Mouse (Mus musculus): Measurements from ENCODE around the gene Ccdc105. TPM values are rescaled to one million over a fixed set of nuclear protein-coding genes. Genes with fewer than 3 reads are reported as not detected.

Gene Ccdc105
- polyA plus RNA-seq, 1 experiment from 2014 or later, result not detected

DNA sequence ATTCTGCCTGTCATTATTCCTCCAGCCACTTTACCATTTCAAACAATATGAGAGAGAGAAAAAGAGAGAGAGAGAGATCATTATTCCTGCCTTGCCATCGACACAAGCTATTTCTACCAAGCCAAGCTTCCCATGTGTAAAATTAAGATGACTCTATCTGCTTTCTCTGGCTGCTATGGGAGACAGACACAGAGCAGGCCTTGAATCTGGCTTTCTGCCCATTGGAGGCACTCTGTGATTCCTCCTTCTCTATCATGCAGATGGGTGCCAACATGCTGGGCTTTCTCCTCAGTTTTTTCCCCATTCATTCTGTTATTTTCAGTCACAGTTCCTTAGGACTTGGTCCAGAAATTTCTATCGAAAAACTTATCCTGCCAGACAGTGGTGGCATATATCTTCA is 30.2 kb downstream of the Ccdc105 start:
- no peak overlapping the region for H3K4me3 ChIP-seq (ENCODE audit: low read depth, low read length)
- 54% methylated on average over 2 of the region's 2 CpGs for WGBS (ENCODE audit: insufficient replicate concordance)
- H3K9ac ChIP-seq (ENCODE audit: low read depth, low read length), result no peak overlapping the region
- H3K27ac ChIP-seq (ENCODE audit: low read length), result no peak overlapping the region
- H3K9me3 ChIP-seq (replicated peaks; ENCODE audit: control insufficient read depth, low read length), result no peaks in the 10 kb centered on the region
- no peak overlapping the region for H3K4me2 ChIP-seq (ENCODE audit: low read depth, low read length)
- H3K4me1 ChIP-seq (ENCODE audit: control insufficient read depth, low read depth, low read length), result no peaks in the 10 kb centered on the region
- H3K36me3 ChIP-seq (ENCODE audit: control insufficient read depth, insufficient read depth), result no peaks in the 10 kb centered on the region
- no peak for ATAC-seq (ENCODE audit: low read depth)
- H3K27me3 ChIP-seq (ENCODE audit: control insufficient read depth, insufficient read depth, low read depth, low read length), result no peaks in the 10 kb centered on the region

DNA sequence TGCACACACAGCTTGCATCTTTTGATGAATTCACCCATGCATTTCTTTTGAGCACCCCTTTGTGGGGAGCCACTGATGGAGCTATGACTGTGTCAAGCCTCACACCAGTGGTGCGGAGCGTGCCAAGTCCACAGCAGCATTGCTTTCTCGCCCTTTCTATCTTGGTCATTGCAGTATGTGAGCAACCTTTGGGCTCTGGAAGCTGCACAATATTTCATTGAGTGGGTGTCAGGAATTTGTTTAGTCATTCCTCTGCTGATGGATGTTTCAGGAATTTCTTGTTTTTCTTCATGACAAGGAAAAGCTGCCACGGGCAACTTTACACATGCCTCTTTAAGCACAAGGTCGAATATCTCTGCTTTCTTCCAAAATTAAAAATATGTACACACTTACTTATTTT is 30.8 kb downstream of the Ccdc105 start:
- no peak overlapping the region for H3K9ac ChIP-seq (ENCODE audit: low read depth, low read length)
- H3K36me3 ChIP-seq (ENCODE audit: control insufficient read depth, insufficient read depth), result no peaks in the 10 kb centered on the region
- H3K4me2 ChIP-seq (ENCODE audit: low read depth, low read length), result no peak overlapping the region
- ATAC-seq (ENCODE audit: low read depth), result no peak
- 73% methylated on average over 5 of the region's 5 CpGs for WGBS (ENCODE audit: insufficient replicate concordance)
- H3K27me3 ChIP-seq (ENCODE audit: control insufficient read depth, insufficient read depth, low read depth, low read length), result no peaks in the 10 kb centered on the region
- no peak overlapping the region for H3K27ac ChIP-seq (ENCODE audit: low read length)
- no peaks in the 10 kb centered on the region for H3K4me1 ChIP-seq (ENCODE audit: control insufficient read depth, low read depth, low read length)
- no peaks in the 10 kb centered on the region for H3K9me3 ChIP-seq (replicated peaks; ENCODE audit: control insufficient read depth, low read length)
- H3K4me3 ChIP-seq (ENCODE audit: low read depth, low read length), result no peak overlapping the region

GRCm38 (mm10) chr10:78718056-78718455 is 34.8 kb downstream of the Ccdc105 start, which contains the start of gene Casp14:
Gene Casp14 (minus strand): TSS chr10:78718294.
- no peak within 1 kb of the TSS for H3K4me3 ChIP-seq (ENCODE audit: low read depth, low read length)

GRCm38 (mm10) chr10:78716231-78716630 is 36.6 kb downstream of the Ccdc105 start:
- no peaks in the 10 kb centered on the region for H3K36me3 ChIP-seq (ENCODE audit: control insufficient read depth, insufficient read depth)
- H3K27me3 ChIP-seq (ENCODE audit: control insufficient read depth, insufficient read depth, low read depth, low read length), result no peaks in the 10 kb centered on the region
- H3K9me3 ChIP-seq (replicated peaks; ENCODE audit: control insufficient read depth, low read length), result no peaks in the 10 kb centered on the region
- H3K4me1 ChIP-seq (ENCODE audit: control insufficient read depth, low read depth, low read length), result no peaks in the 10 kb centered on the region
- H3K4me3 ChIP-seq (ENCODE audit: low read depth, low read length), result no peak overlapping the region
- no peak overlapping the region for H3K9ac ChIP-seq (ENCODE audit: low read depth, low read length)
- H3K4me2 ChIP-seq (ENCODE audit: low read depth, low read length), result no peak overlapping the region
- no peak overlapping the region for H3K27ac ChIP-seq (ENCODE audit: low read length)
- ATAC-seq (ENCODE audit: low read depth), result no peak

More at GRCm38 (mm10) chr10:78718056-78718455, 34.8 kb downstream of the Ccdc105 start, which contains the start of gene Casp14:
- ATAC-seq (ENCODE audit: low read depth), result no peak
- no peaks in the 10 kb centered on the region for H3K36me3 ChIP-seq (ENCODE audit: control insufficient read depth, insufficient read depth)
- no peaks in the 10 kb centered on the region for H3K4me1 ChIP-seq (ENCODE audit: control insufficient read depth, low read depth, low read length)
- H3K4me2 ChIP-seq (ENCODE audit: low read depth, low read length), result no peak within 1 kb of the TSS
- no peaks in the 10 kb centered on the region for H3K9me3 ChIP-seq (replicated peaks; ENCODE audit: control insufficient read depth, low read length)
- H3K27me3 ChIP-seq (ENCODE audit: control insufficient read depth, insufficient read depth, low read depth, low read length), result no peaks in the 10 kb centered on the region
- no peak within 1 kb of the TSS for H3K27ac ChIP-seq (ENCODE audit: low read length)
- 44% methylated on average over 11 of the region's 11 CpGs for WGBS (ENCODE audit: insufficient replicate concordance)
- H3K9ac ChIP-seq (ENCODE audit: low read depth, low read length), result no peak within 1 kb of the TSS

- H3K27ac ChIP-seq (ENCODE audit: low read length), result no peak overlapping the region
- H3K4me1 ChIP-seq (ENCODE audit: control insufficient read depth, low read depth, low read length), result no peaks in the 10 kb centered on the region
- H3K36me3 ChIP-seq (ENCODE audit: control insufficient read depth, insufficient read depth), result no peaks in the 10 kb centered on the region
- H3K4me3 ChIP-seq (ENCODE audit: low read depth, low read length), result no peak overlapping the region
- no peak for ATAC-seq (ENCODE audit: low read depth)
- H3K9me3 ChIP-seq (replicated peaks; ENCODE audit: control insufficient read depth, low read length), result no peaks in the 10 kb centered on the region
- no peak overlapping the region for H3K4me2 ChIP-seq (ENCODE audit: low read depth, low read length)
- no peaks in the 10 kb centered on the region for H3K27me3 ChIP-seq (ENCODE audit: control insufficient read depth, insufficient read depth, low read depth, low read length)
- no peak overlapping the region for H3K9ac ChIP-seq (ENCODE audit: low read depth, low read length)
- 74% methylated on average over 7 of the region's 7 CpGs for WGBS (ENCODE audit: insufficient replicate concordance)
These were observed 37.7 kb downstream of the Ccdc105 start for GRCm38 (mm10) chr10:78715156-78715555.

GRCm38 (mm10) chr10:78714129-78714528 is 38.7 kb downstream of the Ccdc105 start:
- Histone ChIP-seq H3K9me3 (replicated peaks; ENCODE audit: control insufficient read depth, low read length) (no peaks in the 10 kb centered on the region), H3K4me2 (ENCODE audit: low read depth, low read length) (no peak overlapping the region), H3K4me1 (ENCODE audit: control insufficient read depth, low read depth, low read length) (no peaks in the 10 kb centered on the region), H3K4me3 (ENCODE audit: low read depth, low read length) (no peak overlapping the region), H3K36me3 (ENCODE audit: control insufficient read depth, insufficient read depth) (no peaks in the 10 kb centered on the region), H3K9ac (ENCODE audit: low read depth, low read length) (no peak overlapping the region), H3K27me3 (ENCODE audit: control insufficient read depth, insufficient read depth, low read depth, low read length) (no peaks in the 10 kb centered on the region), H3K27ac (ENCODE audit: low read length) (no peak overlapping the region)
- 32% methylated on average over 6 of the region's 6 CpGs for WGBS (ENCODE audit: insufficient replicate concordance)
- no peak for ATAC-seq (ENCODE audit: low read depth)

GRCm38 (mm10) chr10:78710706-78711105 is 42.2 kb downstream of the Ccdc105 start:
- Histone ChIP-seq H3K27ac (ENCODE audit: low read length) (no peak overlapping the region), H3K4me2 (ENCODE audit: low read depth, low read length) (no peak overlapping the region), H3K4me1 (ENCODE audit: control insufficient read depth, low read depth, low read length) (no peaks in the 10 kb centered on the region), H3K36me3 (ENCODE audit: control insufficient read depth, insufficient read depth) (no peaks in the 10 kb centered on the region), H3K9ac (ENCODE audit: low read depth, low read length) (no peak overlapping the region), H3K27me3 (ENCODE audit: control insufficient read depth, insufficient read depth, low read depth, low read length) (no peaks in the 10 kb centered on the region), H3K9me3 (replicated peaks; ENCODE audit: control insufficient read depth, low read length) (no peaks in the 10 kb centered on the region), H3K4me3 (ENCODE audit: low read depth, low read length) (no peak overlapping the region)
- no peak for ATAC-seq (ENCODE audit: low read depth)

- no peak overlapping the region for H3K4me3 ChIP-seq (ENCODE audit: low read depth, low read length)
- no peak overlapping the region for H3K27ac ChIP-seq (ENCODE audit: low read length)
- 36% methylated on average over 3 of the region's 3 CpGs for WGBS (ENCODE audit: insufficient replicate concordance)
- H3K27me3 ChIP-seq (ENCODE audit: control insufficient read depth, insufficient read depth, low read depth, low read length), result no peaks in the 10 kb centered on the region
- H3K36me3 ChIP-seq (ENCODE audit: control insufficient read depth, insufficient read depth), result no peaks in the 10 kb centered on the region
- H3K4me1 ChIP-seq (ENCODE audit: control insufficient read depth, low read depth, low read length), result no peaks in the 10 kb centered on the region
- no peak for ATAC-seq (ENCODE audit: low read depth)
- no peak overlapping the region for H3K4me2 ChIP-seq (ENCODE audit: low read depth, low read length)
- no peak overlapping the region for H3K9ac ChIP-seq (ENCODE audit: low read depth, low read length)
- no peaks in the 10 kb centered on the region for H3K9me3 ChIP-seq (replicated peaks; ENCODE audit: control insufficient read depth, low read length)
These were observed 52.0 kb downstream of the Ccdc105 start for GRCm38 (mm10) chr10:78700881-78701280.

All from liver, embryonic 16.5 days (tissue).